Mouse (Mus musculus): ENCODE results near the gene Adh5. TPM values are rescaled to one million over a fixed set of nuclear protein-coding genes. Genes with fewer than 3 reads are reported as not detected.

Adh5 gene
- polyA plus RNA-seq, 1 experiment from 2014 or later, result 275 TPM

GRCm38 (mm10) chr3:138493668-138494067 is 50.8 kb downstream of the Adh5 start:
- peak; percentile 21 for DNase-seq
- Histone ChIP-seq H3K9me3 (ENCODE audit: low read depth, low read length) (no peaks in the 10 kb centered on the region), H3K27ac (ENCODE audit: low read depth) (no peak overlapping the region), H3K36me3 (ENCODE audit: insufficient read depth) (no peaks in the 10 kb centered on the region), H3K4me1 (ENCODE audit: insufficient read depth) (no peaks in the 10 kb centered on the region; the same call in 1 of the 2 replicates), H3K4me2 (no peak overlapping the region), H3K9ac (no peak overlapping the region), H3K27me3 (ENCODE audit: insufficient read depth, low read length) (no peaks in the 10 kb centered on the region), H3K4me3 (ENCODE audit: low read depth, low read length) (no peak overlapping the region)
- no peak for TF ChIP-seq CTCF (IDR thresholded peaks at IDR 0.05; ENCODE audit: low read depth)
- WGBS, result 77% methylated on average over 3 of the region's 3 CpGs
- ATAC-seq (ENCODE audit: insufficient read depth), result no peak

- ATAC-seq (ENCODE audit: insufficient read depth) (no peak), DNase-seq (no peak)
- no peaks in the 10 kb centered on the region for H3K27me3 ChIP-seq (ENCODE audit: insufficient read depth, low read length)
- no peak overlapping the region for H3K4me2 ChIP-seq
- 18% methylated on average over 1 of the region's 1 CpGs for WGBS
- no peaks in the 10 kb centered on the region for H3K36me3 ChIP-seq (ENCODE audit: insufficient read depth)
- H3K9me3 ChIP-seq (ENCODE audit: low read depth, low read length), result no peaks in the 10 kb centered on the region
- no peak for TF ChIP-seq CTCF (IDR thresholded peaks at IDR 0.05; ENCODE audit: low read depth)
- no peak overlapping the region for H3K27ac ChIP-seq (ENCODE audit: low read depth)
- no peak overlapping the region for H3K4me3 ChIP-seq (ENCODE audit: low read depth, low read length)
- H3K9ac ChIP-seq, result no peak overlapping the region
- H3K4me1 ChIP-seq (ENCODE audit: insufficient read depth), result no peaks in the 10 kb centered on the region; the same call in 1 of the 2 replicates
Measured at GRCm38 (mm10) chr3:138494565-138494964, 51.7 kb downstream of the Adh5 start.

- ATAC-seq (ENCODE audit: insufficient read depth) (no peak), DNase-seq (no peak)
- Histone ChIP-seq H3K4me2 (no peak overlapping the region), H3K9me3 (ENCODE audit: low read depth, low read length) (no peaks in the 10 kb centered on the region), H3K4me3 (ENCODE audit: low read depth, low read length) (no peak overlapping the region), H3K36me3 (ENCODE audit: insufficient read depth) (no peaks in the 10 kb centered on the region), H3K27ac (ENCODE audit: low read depth) (no peak overlapping the region), H3K4me1 (ENCODE audit: insufficient read depth) (no peaks in the 10 kb centered on the region; the same call in 1 of the 2 replicates), H3K9ac (no peak overlapping the region), H3K27me3 (ENCODE audit: insufficient read depth, low read length) (no peaks in the 10 kb centered on the region)
- no peak for TF ChIP-seq CTCF (IDR thresholded peaks at IDR 0.05; ENCODE audit: low read depth)
- 79% methylated on average over 11 of the region's 11 CpGs for WGBS
Measured at GRCm38 (mm10) chr3:138495166-138496145, 52.6 kb downstream of the Adh5 start.

GRCm38 (mm10) chr3:138498731-138499130 is 55.8 kb downstream of the Adh5 start:
- Histone ChIP-seq H3K4me1 (ENCODE audit: insufficient read depth) (no peaks in the 10 kb centered on the region; the same call in 1 of the 2 replicates), H3K4me3 (ENCODE audit: low read depth, low read length) (no peak overlapping the region), H3K27ac (ENCODE audit: low read depth) (no peak overlapping the region), H3K4me2 (no peak overlapping the region), H3K36me3 (ENCODE audit: insufficient read depth) (no peaks in the 10 kb centered on the region), H3K27me3 (ENCODE audit: insufficient read depth, low read length) (no peaks in the 10 kb centered on the region), H3K9ac (no peak overlapping the region), H3K9me3 (ENCODE audit: low read depth, low read length) (no peaks in the 10 kb centered on the region)
- DNase-seq (no peak), ATAC-seq (ENCODE audit: insufficient read depth) (no peak)
- WGBS, result 47% methylated on average over 4 of the region's 4 CpGs
- no peak for TF ChIP-seq CTCF (IDR thresholded peaks at IDR 0.05; ENCODE audit: low read depth)

GRCm38 (mm10) chr3:138499854-138500740 is 57.2 kb downstream of the Adh5 start:
- Histone ChIP-seq H3K9ac (no peak overlapping the region), H3K36me3 (ENCODE audit: insufficient read depth) (no peaks in the 10 kb centered on the region), H3K4me2 (no peak overlapping the region), H3K9me3 (ENCODE audit: low read depth, low read length) (no peaks in the 10 kb centered on the region), H3K4me1 (ENCODE audit: insufficient read depth) (no peaks in the 10 kb centered on the region; the same call in 1 of the 2 replicates), H3K27me3 (ENCODE audit: insufficient read depth, low read length) (no peaks in the 10 kb centered on the region), H3K4me3 (ENCODE audit: low read depth, low read length) (no peak overlapping the region), H3K27ac (ENCODE audit: low read depth) (no peak overlapping the region)
- no peak for ATAC-seq (ENCODE audit: insufficient read depth)
- no peak for TF ChIP-seq CTCF (IDR thresholded peaks at IDR 0.05; ENCODE audit: low read depth)
- DNase-seq, result no peak
- 73% methylated on average over 15 of the region's 15 CpGs for WGBS

GRCm38 (mm10) chr3:138503754-138504153 is 60.9 kb downstream of the Adh5 start:
- Histone ChIP-seq H3K27ac (ENCODE audit: low read depth) (no peak overlapping the region), H3K9me3 (ENCODE audit: low read depth, low read length) (no peaks in the 10 kb centered on the region), H3K9ac (no peak overlapping the region), H3K4me3 (ENCODE audit: low read depth, low read length) (no peak overlapping the region), H3K27me3 (ENCODE audit: insufficient read depth, low read length) (no peaks in the 10 kb centered on the region), H3K4me1 (ENCODE audit: insufficient read depth) (no peaks in the 10 kb centered on the region), H3K36me3 (ENCODE audit: insufficient read depth) (no peaks in the 10 kb centered on the region), H3K4me2 (no peak overlapping the region)
- no peak for DNase-seq
- 66% methylated on average over 11 of the region's 11 CpGs for WGBS
- TF ChIP-seq CTCF (IDR thresholded peaks at IDR 0.05; ENCODE audit: low read depth), result no peak
- ATAC-seq (ENCODE audit: insufficient read depth), result no peak

Other genes with a start within 250 kb of the Adh5 start
- gene 4930579F01Rik, start 249.3 kb upstream of the Adh5 start, polyA plus RNA-seq (2014; fragmentation: Nextera tagmentation; extraction: Ambion mirVana), result 0.37 TPM in 1 of 2 replicates, not detected in the other
- gene Adh7, start 225.3 kb upstream of the Adh5 start, polyA plus RNA-seq (2014; fragmentation: Nextera tagmentation; extraction: Ambion mirVana), result 0.30 and 0.55 TPM in 2 replicates
- 883 and 968 TPM in 2 replicates for gene Adh1, start 182.1 kb upstream of the Adh5 start, polyA plus RNA-seq (2014; fragmentation: Nextera tagmentation; extraction: Ambion mirVana)
- gene Adh6a, start 129.8 kb upstream of the Adh5 start, polyA plus RNA-seq (2014; fragmentation: Nextera tagmentation; extraction: Ambion mirVana), result 0.14 and 0.62 TPM in 2 replicates
- 0.30 TPM in 1 of 2 replicates, not detected in the other for gene Adh6b, start 101.3 kb upstream of the Adh5 start, polyA plus RNA-seq (2014; fragmentation: Nextera tagmentation; extraction: Ambion mirVana)
- gene Adh4, start 27.6 kb upstream of the Adh5 start, polyA plus RNA-seq (2014; fragmentation: Nextera tagmentation; extraction: Ambion mirVana), result not detected in 2 replicates
- 58.0 and 60.9 TPM in 2 replicates for gene Metap1, start 46.4 kb downstream of the Adh5 start, polyA plus RNA-seq (2014; fragmentation: Nextera tagmentation; extraction: Ambion mirVana)
- 405 and 425 TPM in 2 replicates for gene Eif4e, start 83.1 kb downstream of the Adh5 start, polyA plus RNA-seq (2014; fragmentation: Nextera tagmentation; extraction: Ambion mirVana)